Mouse (Mus musculus) small intestine, adult 2 months (tissue): ENCODE results near the gene Slx4ip.

Experiments used
- CTCF ChIP-seq: fragments of 200-500 bp; IDR thresholded peaks from 2 replicates; pipeline ENCODE4 v1.5.1; 2012; ENCODE audit warnings: low read depth, mild to moderate bottlenecking, control low read depth, inconsistent platforms, low read length, moderate library complexity, mixed read lengths; ENCODE audit not compliant: insufficient replicate concordance, insufficient read length; ENCODE audit errors: extremely low read depth
- POLR2A ChIP-seq: fragments of 200-500 bp; IDR thresholded peaks from 2 replicates; pipeline ENCODE4 v1.6.1; 2012; ENCODE audit warnings: low read depth, mild to moderate bottlenecking, control low read depth, inconsistent platforms, low read length, moderate library complexity

- no peak for TF ChIP-seq CTCF
- no peak for TF ChIP-seq POLR2A
These were observed 111.0 kb downstream of the Slx4ip start for GRCm38 (mm10) chr2:137002031-137002430.
